Mouse (Mus musculus): Measurements from ENCODE around the gene Klf5. TPM values are rescaled to one million over a fixed set of nuclear protein-coding genes. Genes with fewer than 3 reads are reported as not detected.

The Klf5 gene
- polyA plus RNA-seq, 1 experiment from 2014 or later: 2.8 TPM

- no peaks in the 10 kb centered on the region for H3K36me3 ChIP-seq (ENCODE audit: control insufficient read depth, insufficient read depth, low read length)
- no peak for ATAC-seq (ENCODE audit: insufficient read depth, low FRiP score, low TSS enrichment)
- no peak overlapping the region for H3K4me3 ChIP-seq (ENCODE audit: low read depth, low read length)
- H3K9me3 ChIP-seq (ENCODE audit: control insufficient read depth, low read length): no peaks in the 10 kb centered on the region
- no peaks in the 10 kb centered on the region for H3K27me3 ChIP-seq (ENCODE audit: control insufficient read depth, insufficient read depth, low read length)
- H3K4me1 ChIP-seq (ENCODE audit: control insufficient read depth, insufficient read depth, low read length): no peaks in the 10 kb centered on the region
- 60% methylated on average over 4 of the region's 4 CpGs for WGBS
- H3K27ac ChIP-seq (ENCODE audit: low read depth, low read length): no peak overlapping the region
- H3K9ac ChIP-seq (ENCODE audit: low read length): no peak overlapping the region
- H3K4me2 ChIP-seq (ENCODE audit: low read depth): no peak overlapping the region
- no peak for DNase-seq (ENCODE audit: low spot score)
Measured at GRCm38 (mm10) chr14:99324523-99324922, 26.0 kb downstream of the Klf5 start.

GRCm38 (mm10) chr14:99325597-99326472 is 27.3 kb downstream of the Klf5 start:
- no peaks in the 10 kb centered on the region for H3K4me1 ChIP-seq (ENCODE audit: control insufficient read depth, insufficient read depth, low read length)
- H3K27me3 ChIP-seq (ENCODE audit: control insufficient read depth, insufficient read depth, low read length): no peaks in the 10 kb centered on the region
- H3K27ac ChIP-seq (ENCODE audit: low read depth, low read length): no peak overlapping the region
- no peak overlapping the region for H3K9ac ChIP-seq (ENCODE audit: low read length)
- no peaks in the 10 kb centered on the region for H3K9me3 ChIP-seq (ENCODE audit: control insufficient read depth, low read length)
- 77% methylated on average over 12 of the region's 12 CpGs for WGBS
- H3K4me3 ChIP-seq (ENCODE audit: low read depth, low read length): no peak overlapping the region
- H3K36me3 ChIP-seq (ENCODE audit: control insufficient read depth, insufficient read depth, low read length): no peaks in the 10 kb centered on the region
- no peak overlapping the region for H3K4me2 ChIP-seq (ENCODE audit: low read depth)
- no peak for ATAC-seq (ENCODE audit: insufficient read depth, low FRiP score, low TSS enrichment)
- DNase-seq (ENCODE audit: low spot score): no peak

- whole genome bisulfite sequencing: 88% methylated on average over 3 of the region's 3 CpGs
- Histone ChIP-seq H3K9ac (ENCODE audit: low read length) (no peak overlapping the region), H3K27me3 (ENCODE audit: control insufficient read depth, insufficient read depth, low read length) (no peaks in the 10 kb centered on the region), H3K9me3 (ENCODE audit: control insufficient read depth, low read length) (no peaks in the 10 kb centered on the region), H3K4me3 (ENCODE audit: low read depth, low read length) (no peak overlapping the region), H3K36me3 (ENCODE audit: control insufficient read depth, insufficient read depth, low read length) (no peaks in the 10 kb centered on the region), H3K4me1 (ENCODE audit: control insufficient read depth, insufficient read depth, low read length) (no peaks in the 10 kb centered on the region), H3K4me2 (ENCODE audit: low read depth) (no peak overlapping the region), H3K27ac (ENCODE audit: low read depth, low read length) (no peak overlapping the region)
- ATAC-seq (ENCODE audit: insufficient read depth, low FRiP score, low TSS enrichment) (no peak), DNase-seq (ENCODE audit: low spot score) (no peak)
Measured at GRCm38 (mm10) chr14:99336598-99336997, 38.1 kb downstream of the Klf5 start.

- Histone ChIP-seq H3K9ac (ENCODE audit: low read length) (no peak overlapping the region), H3K36me3 (ENCODE audit: control insufficient read depth, insufficient read depth, low read length) (no peaks in the 10 kb centered on the region), H3K27me3 (ENCODE audit: control insufficient read depth, insufficient read depth, low read length) (no peaks in the 10 kb centered on the region), H3K9me3 (ENCODE audit: control insufficient read depth, low read length) (no peaks in the 10 kb centered on the region), H3K4me3 (ENCODE audit: low read depth, low read length) (no peak overlapping the region), H3K4me2 (ENCODE audit: low read depth) (no peak overlapping the region), H3K4me1 (ENCODE audit: control insufficient read depth, insufficient read depth, low read length) (no peaks in the 10 kb centered on the region), H3K27ac (ENCODE audit: low read depth, low read length) (no peak overlapping the region)
- ATAC-seq (ENCODE audit: insufficient read depth, low FRiP score, low TSS enrichment) (no peak), DNase-seq (ENCODE audit: low spot score) (no peak)
- 53% methylated on average over 8 of the region's 8 CpGs for WGBS
Measured at GRCm38 (mm10) chr14:99339021-99339420, 40.5 kb downstream of the Klf5 start.

- no peak for ATAC-seq (ENCODE audit: insufficient read depth, low FRiP score, low TSS enrichment)
- no peak overlapping the region for H3K4me2 ChIP-seq (ENCODE audit: low read depth)
- 7% methylated on average over 9 of the region's 9 CpGs for WGBS
- no peaks in the 10 kb centered on the region for H3K4me1 ChIP-seq (ENCODE audit: control insufficient read depth, insufficient read depth, low read length)
- no peak overlapping the region for H3K4me3 ChIP-seq (ENCODE audit: low read depth, low read length)
- H3K36me3 ChIP-seq (ENCODE audit: control insufficient read depth, insufficient read depth, low read length): no peaks in the 10 kb centered on the region
- H3K27ac ChIP-seq (ENCODE audit: low read depth, low read length): no peak overlapping the region
- no peak overlapping the region for H3K9ac ChIP-seq (ENCODE audit: low read length)
- DNase-seq (ENCODE audit: low spot score): no peak
- H3K27me3 ChIP-seq (ENCODE audit: control insufficient read depth, insufficient read depth, low read length): no peaks in the 10 kb centered on the region
- H3K9me3 ChIP-seq (ENCODE audit: control insufficient read depth, low read length): no peaks in the 10 kb centered on the region
Measured at GRCm38 (mm10) chr14:99339681-99340522, 41.4 kb downstream of the Klf5 start.

GRCm38 (mm10) chr14:99340703-99341102 is 42.2 kb downstream of the Klf5 start:
- no peak overlapping the region for H3K4me3 ChIP-seq (ENCODE audit: low read depth, low read length)
- no peaks in the 10 kb centered on the region for H3K9me3 ChIP-seq (ENCODE audit: control insufficient read depth, low read length)
- DNase-seq (ENCODE audit: low spot score): no peak
- H3K27ac ChIP-seq (ENCODE audit: low read depth, low read length): no peak overlapping the region
- no peaks in the 10 kb centered on the region for H3K4me1 ChIP-seq (ENCODE audit: control insufficient read depth, insufficient read depth, low read length)
- no peak overlapping the region for H3K9ac ChIP-seq (ENCODE audit: low read length)
- H3K4me2 ChIP-seq (ENCODE audit: low read depth): no peak overlapping the region
- no peaks in the 10 kb centered on the region for H3K27me3 ChIP-seq (ENCODE audit: control insufficient read depth, insufficient read depth, low read length)
- 82% methylated on average over 1 of the region's 1 CpGs for WGBS
- ATAC-seq (ENCODE audit: insufficient read depth, low FRiP score, low TSS enrichment): no peak
- H3K36me3 ChIP-seq (ENCODE audit: control insufficient read depth, insufficient read depth, low read length): no peaks in the 10 kb centered on the region

GRCm38 (mm10) chr14:99348175-99348764 is 49.8 kb downstream of the Klf5 start:
- H3K9me3 ChIP-seq (ENCODE audit: control insufficient read depth, low read length): no peaks in the 10 kb centered on the region
- H3K4me3 ChIP-seq (ENCODE audit: low read depth, low read length): no peak overlapping the region
- H3K4me1 ChIP-seq (ENCODE audit: control insufficient read depth, insufficient read depth, low read length): no peaks in the 10 kb centered on the region
- no peaks in the 10 kb centered on the region for H3K36me3 ChIP-seq (ENCODE audit: control insufficient read depth, insufficient read depth, low read length)
- ATAC-seq (ENCODE audit: insufficient read depth, low FRiP score, low TSS enrichment) (no peak), DNase-seq (ENCODE audit: low spot score) (no peak)
- no peak overlapping the region for H3K9ac ChIP-seq (ENCODE audit: low read length)
- H3K27ac ChIP-seq (ENCODE audit: low read depth, low read length): no peak overlapping the region
- no peak overlapping the region for H3K4me2 ChIP-seq (ENCODE audit: low read depth)
- H3K27me3 ChIP-seq (ENCODE audit: control insufficient read depth, insufficient read depth, low read length): no peaks in the 10 kb centered on the region
- 62% methylated on average over 13 of the region's 13 CpGs for WGBS

- no peak overlapping the region for H3K9ac ChIP-seq (ENCODE audit: low read length)
- H3K27ac ChIP-seq (ENCODE audit: low read depth, low read length): no peak overlapping the region
- H3K9me3 ChIP-seq (ENCODE audit: control insufficient read depth, low read length): no peaks in the 10 kb centered on the region
- ATAC-seq (ENCODE audit: insufficient read depth, low FRiP score, low TSS enrichment): no peak
- no peak overlapping the region for H3K4me3 ChIP-seq (ENCODE audit: low read depth, low read length)
- DNase-seq (ENCODE audit: low spot score): no peak
- WGBS: 75% methylated on average over 6 of the region's 6 CpGs
- H3K4me2 ChIP-seq (ENCODE audit: low read depth): no peak overlapping the region
- H3K27me3 ChIP-seq (ENCODE audit: control insufficient read depth, insufficient read depth, low read length): no peaks in the 10 kb centered on the region
- H3K36me3 ChIP-seq (ENCODE audit: control insufficient read depth, insufficient read depth, low read length): no peaks in the 10 kb centered on the region
- no peaks in the 10 kb centered on the region for H3K4me1 ChIP-seq (ENCODE audit: control insufficient read depth, insufficient read depth, low read length)
Measured at GRCm38 (mm10) chr14:99349606-99350005, 51.1 kb downstream of the Klf5 start.
